Mouse (Mus musculus): ENCODE results near the gene Dnajb5. TPM values are rescaled to one million over a fixed set of nuclear protein-coding genes. Genes with fewer than 3 reads are reported as not detected.
"Not testable (repeated sequence)": the region's sequence is repeated elsewhere in the genome, so short reads cannot be mapped to it uniquely, and the experiment has no call there.

The Dnajb5 gene
- total RNA-seq, 2 experiments from 2014 or later: 19.4 to 20.4 TPM

- DNase-seq: no peak
Observed at GRCm38 (mm10) chr4:42972952-42973351, 23.3 kb downstream of the Dnajb5 start.

GRCm38 (mm10) chr4:42973868-42974267 is 24.3 kb downstream of the Dnajb5 start:
- no peak for DNase-seq

GRCm38 (mm10) chr4:42978062-42978461 is 28.4 kb downstream of the Dnajb5 start:
- no peak for DNase-seq

GRCm38 (mm10) chr4:42980467-42980866 is 30.9 kb downstream of the Dnajb5 start:
- DNase-seq: not testable (repeated sequence)

- no peak for DNase-seq
Observed at GRCm38 (mm10) chr4:42988296-42988695, 38.7 kb downstream of the Dnajb5 start.

GRCm38 (mm10) chr4:42998022-42998421 is 48.4 kb downstream of the Dnajb5 start:
- DNase-seq: no peak

- DNase-seq: peak; percentile 86
Observed at GRCm38 (mm10) chr4:42999451-43000140, 50.0 kb downstream of the Dnajb5 start.

- DNase-seq: peak; percentile 99
Observed at GRCm38 (mm10) chr4:43000141-43000986, 50.8 kb downstream of the Dnajb5 start, which contains the start of gene Vcp. Vcp (minus strand) TSS chr4:43000507.

- DNase-seq: no peak
Observed at GRCm38 (mm10) chr4:43001272-43001671, 51.7 kb downstream of the Dnajb5 start.

- no peak for DNase-seq
Observed at GRCm38 (mm10) chr4:43002756-43003439, 53.3 kb downstream of the Dnajb5 start.

GRCm38 (mm10) chr4:43004951-43005350 is 55.3 kb downstream of the Dnajb5 start:
- DNase-seq: no peak

GRCm38 (mm10) chr4:43005765-43006164 is 56.2 kb downstream of the Dnajb5 start:
- no peak for DNase-seq

Other genes starting within 250 kb of the Dnajb5 start
- gene 4930578G10Rik, start 214.3 kb upstream of the Dnajb5 start, total RNA-seq (2021): under 1 TPM in 1 of 2 experiments, not detected in 1; 0.51 TPM
- gene Ccl19, start 193.2 kb upstream of the Dnajb5 start, total RNA-seq (2021): 1 to 10 TPM; 4.8 to 5.2 TPM
- 10 to 100 TPM; 43.1 to 45.7 TPM for gene Ccl21a, start 175.8 kb upstream of the Dnajb5 start, total RNA-seq (2021)
- not detected for gene Fam205a1, start 95.9 kb upstream of the Dnajb5 start, total RNA-seq (2021)
- not detected for gene Gm12394, start 93.0 kb upstream of the Dnajb5 start, total RNA-seq (2021)
- not detected for gene Fam205c, start 75.6 kb upstream of the Dnajb5 start, total RNA-seq (2021)
- gene Phf24, start 33.2 kb upstream of the Dnajb5 start, total RNA-seq (2021): 1 to 10 TPM; 2.4 to 6.3 TPM
- gene 1700022I11Rik, start 19.8 kb downstream of the Dnajb5 start, total RNA-seq (2021): not detected
- 100 to 1,000 TPM; 238 to 252 TPM for gene Vcp, start 50.7 kb downstream of the Dnajb5 start, total RNA-seq (2021)
- 10 to 100 TPM in 1 of 2 experiments, 1 to 10 TPM in 1; 7.3 to 11.7 TPM for gene Fancg, start 60.7 kb downstream of the Dnajb5 start, total RNA-seq (2021)
- 10 to 100 TPM; 22.0 to 25.8 TPM for gene Pigo, start 76.0 kb downstream of the Dnajb5 start, total RNA-seq (2021)
- gene Stoml2, start 81.9 kb downstream of the Dnajb5 start, total RNA-seq (2021): 100 to 1,000 TPM; 177 to 190 TPM
- gene Fam214b, start 96.4 kb downstream of the Dnajb5 start, total RNA-seq (2021): 10 to 100 TPM; 24.1 to 28.3 TPM
- gene Unc13b, start 109.1 kb downstream of the Dnajb5 start, total RNA-seq (2021): 10 to 100 TPM; 10.0 to 13.1 TPM

Measured in adrenal gland, postnatal 10 days (tissue).